Mouse (Mus musculus): ENCODE measurements around the gene C330021F23Rik.

Gene C330021F23Rik

GRCm38 (mm10) chr8:3587391-3588257 is 19.8 kb downstream of the C330021F23Rik start:
- DNase-seq (ENCODE audit: low spot score in 2 of 2) = peak; percentile 84 to 85

GRCm38 (mm10) chr8:3588258-3588633 is 20.5 kb downstream of the C330021F23Rik start:
- peak; percentile 33 to 45 for DNase-seq (ENCODE audit: low spot score in 2 of 2)

DNA sequence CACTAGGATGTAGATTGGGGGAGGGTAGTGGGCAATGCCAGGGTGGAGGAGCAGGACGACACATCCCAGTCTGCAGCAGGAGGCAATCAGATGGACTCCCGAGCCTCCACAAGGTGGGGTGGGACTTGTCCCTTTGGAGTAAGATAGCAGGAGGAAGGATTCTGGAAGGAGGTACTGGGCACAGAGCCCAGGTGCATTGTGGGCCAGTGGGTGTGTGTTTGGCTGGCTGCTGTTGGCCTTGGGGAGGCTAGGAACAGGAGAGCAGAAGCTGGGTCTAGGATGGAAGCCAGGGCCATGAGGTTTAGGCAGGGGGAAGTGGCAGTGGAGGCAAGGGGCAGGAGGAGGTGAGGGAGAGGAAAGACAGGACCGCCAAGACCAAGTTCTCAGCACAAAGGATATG is 25.7 kb downstream of the C330021F23Rik start:
- no peak for DNase-seq (ENCODE audit: low spot score in 2 of 2)

DNA sequence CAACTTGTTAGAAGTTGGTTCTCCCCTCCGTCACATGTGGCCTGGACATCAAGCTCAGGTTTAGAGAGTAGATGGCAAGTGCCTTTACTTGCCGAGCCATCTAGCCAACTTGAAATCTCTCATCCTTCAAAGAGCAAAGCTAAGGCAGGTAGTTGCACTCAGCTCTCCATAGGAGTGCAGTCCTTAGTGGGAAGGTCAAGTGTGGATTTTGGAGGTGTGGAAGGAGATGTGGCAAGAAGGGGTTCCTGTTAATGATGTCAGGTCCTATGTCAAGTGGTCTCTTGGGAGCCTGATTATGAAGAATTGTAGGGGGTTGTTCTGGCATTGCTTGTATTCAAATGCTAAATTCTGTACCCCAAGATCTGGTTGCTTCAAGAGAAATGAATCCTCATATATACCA is 26.7 kb downstream of the C330021F23Rik start:
- no peak for DNase-seq (ENCODE audit: low spot score in 2 of 2)

DNA sequence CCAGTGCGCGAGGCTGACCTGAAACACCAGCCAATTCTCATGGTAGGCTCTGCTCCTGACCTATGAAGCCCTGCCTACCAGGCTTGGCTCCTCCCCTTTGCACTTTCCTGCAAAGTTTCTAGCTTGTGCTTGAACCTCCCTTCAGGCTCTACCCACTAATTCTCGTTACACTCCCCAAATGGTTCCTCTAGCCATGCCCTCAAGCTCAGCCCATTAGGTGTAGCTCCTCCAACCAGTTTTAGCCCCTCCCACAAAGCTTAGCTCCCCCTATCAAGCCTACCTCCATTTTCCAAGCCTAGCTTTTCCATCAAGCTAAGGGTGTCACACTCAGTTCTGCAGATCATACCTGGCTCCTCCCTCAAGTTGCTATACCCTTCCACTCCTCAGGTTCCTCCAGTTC is 30.3 kb downstream of the C330021F23Rik start:
- no peak for DNase-seq (ENCODE audit: low spot score in 2 of 2)

GRCm38 (mm10) chr8:3599219-3599618 is 31.4 kb downstream of the C330021F23Rik start:
- DNase-seq (ENCODE audit: low spot score in 2 of 2) = no peak

DNA sequence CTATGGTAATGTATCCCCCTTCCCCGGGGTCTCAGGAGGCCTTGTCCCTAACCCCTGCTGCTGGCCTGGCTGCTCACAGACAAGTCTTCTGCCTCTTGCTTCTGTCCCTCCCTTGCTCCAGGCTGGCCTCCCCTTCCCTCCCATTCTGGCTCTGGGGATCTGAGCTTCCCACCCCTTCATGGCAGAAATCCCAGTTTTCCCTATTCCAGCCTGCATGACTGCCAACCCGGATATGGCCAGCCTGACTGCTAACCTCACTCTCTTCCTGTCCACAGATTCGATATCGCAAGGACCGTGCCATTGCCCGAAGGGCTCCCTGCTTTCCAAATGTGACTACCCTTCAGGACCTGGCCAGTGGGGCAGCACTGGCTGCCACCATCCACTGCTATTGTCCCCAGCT is 32.6 kb downstream of the C330021F23Rik start:
- no peak for DNase-seq (ENCODE audit: low spot score in 2 of 2)

DNA sequence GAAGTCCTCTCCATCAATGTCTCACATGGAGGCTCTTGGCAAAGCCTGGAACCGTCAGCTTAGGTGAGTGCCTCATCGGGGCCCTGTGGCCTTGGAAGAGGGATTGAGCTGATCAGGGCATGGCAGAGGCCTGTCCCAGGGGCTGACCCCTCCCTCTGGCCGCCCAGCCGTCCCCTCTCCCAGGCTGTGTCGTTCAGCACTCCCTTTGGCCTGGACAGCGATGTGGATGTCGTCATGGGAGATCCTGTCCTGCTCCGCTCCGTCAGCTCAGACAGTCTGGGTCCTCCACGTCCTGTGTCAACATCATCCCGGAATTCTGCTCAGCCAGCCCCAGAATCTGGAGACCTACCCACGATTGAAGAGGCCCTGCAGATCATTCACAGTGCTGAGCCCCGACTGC is 35.6 kb downstream of the C330021F23Rik start:
- no peak for DNase-seq (ENCODE audit: low spot score in 2 of 2)

DNA sequence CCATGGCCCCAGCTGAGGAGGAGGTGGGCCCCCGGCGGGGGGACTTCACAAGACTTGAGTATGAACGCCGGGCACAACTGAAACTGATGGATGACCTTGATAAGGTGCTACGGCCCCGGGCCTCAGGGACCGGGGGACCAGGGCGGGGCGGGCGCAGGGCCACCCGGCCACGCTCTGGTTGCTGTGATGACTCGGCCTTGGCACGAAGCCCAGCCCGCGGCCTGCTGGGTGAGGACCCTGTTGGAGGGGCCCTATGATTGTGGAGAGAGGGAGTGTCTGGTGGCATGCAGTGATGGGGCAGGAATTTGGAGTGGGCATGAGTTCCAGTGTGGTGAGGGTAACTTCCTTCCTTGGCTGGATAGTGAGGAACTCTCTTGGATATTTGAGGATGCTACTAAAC is 38.8 kb downstream of the C330021F23Rik start:
- no peak for DNase-seq (ENCODE audit: low spot score in 2 of 2)

GRCm38 (mm10) chr8:3607822-3608221 is 40.0 kb downstream of the C330021F23Rik start:
- no peak for DNase-seq (ENCODE audit: low spot score in 2 of 2)

DNA sequence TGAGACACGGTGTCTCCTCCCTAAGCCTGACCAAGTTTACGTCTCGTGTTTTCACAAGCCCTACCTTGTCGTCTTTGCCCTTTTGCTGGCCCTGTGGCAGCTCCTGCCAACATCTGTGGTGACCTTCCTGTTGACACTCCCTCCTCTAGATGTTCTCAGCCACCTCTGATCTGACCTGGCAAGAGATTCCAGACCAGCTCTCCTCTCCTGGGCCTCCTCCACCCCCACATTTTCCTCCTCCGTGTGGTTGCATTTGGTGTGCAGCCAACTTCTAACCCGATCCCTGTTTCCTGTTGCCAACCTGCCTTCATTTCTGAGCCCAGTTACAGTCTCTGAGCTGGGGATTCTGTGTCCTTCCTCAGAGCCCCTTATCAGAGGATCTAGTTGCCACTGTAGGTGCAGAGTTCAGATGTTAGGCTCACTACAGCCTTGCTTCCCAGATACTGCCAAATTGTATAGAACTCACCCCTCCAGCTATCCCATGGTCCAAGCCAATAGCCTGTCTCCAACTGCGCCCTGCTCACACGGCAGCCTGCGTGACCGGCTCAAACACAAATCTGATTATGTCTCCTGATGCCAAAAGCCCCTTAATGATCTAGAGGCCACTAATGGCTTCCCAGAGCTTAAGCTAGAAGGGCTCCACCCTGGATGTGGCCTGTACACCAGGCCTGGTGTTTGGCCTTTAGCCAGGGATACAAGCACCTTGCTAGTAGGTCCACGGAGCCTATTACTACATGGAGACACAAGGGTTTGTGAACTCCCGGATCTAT is 41.4 kb downstream of the C330021F23Rik start:
- DNase-seq (ENCODE audit: low spot score in 2 of 2) = no peak

DNA sequence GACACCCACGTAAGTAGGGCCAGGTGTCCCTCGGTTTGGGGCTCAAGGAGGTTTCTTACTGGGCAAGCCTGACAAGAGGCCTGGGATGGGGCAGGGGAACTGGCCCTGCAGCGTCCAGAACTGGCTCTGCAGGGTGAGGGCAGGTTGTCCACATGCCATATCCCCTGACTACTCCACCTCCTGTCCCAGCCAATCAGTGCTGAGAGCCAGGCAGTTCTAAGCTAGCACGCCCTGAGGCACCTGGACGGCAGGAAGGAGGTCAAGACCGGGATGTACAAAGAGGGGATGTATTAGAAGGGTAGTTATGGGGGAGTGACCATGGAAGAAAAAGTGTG is 42.0 kb downstream of the C330021F23Rik start:
- DNase-seq (ENCODE audit: low spot score in 2 of 2) = no peak

GRCm38 (mm10) chr8:3621199-3621970 is 53.6 kb downstream of the C330021F23Rik start, which contains the start of the genes Xab2 and Pet100:
Gene Xab2, minus strand, starts transcription at chr8:3621316.
Gene Pet100, plus strand, starts transcription at chr8:3621548.
- peak; percentile 100 for DNase-seq (ENCODE audit: low spot score in 2 of 2)

DNA sequence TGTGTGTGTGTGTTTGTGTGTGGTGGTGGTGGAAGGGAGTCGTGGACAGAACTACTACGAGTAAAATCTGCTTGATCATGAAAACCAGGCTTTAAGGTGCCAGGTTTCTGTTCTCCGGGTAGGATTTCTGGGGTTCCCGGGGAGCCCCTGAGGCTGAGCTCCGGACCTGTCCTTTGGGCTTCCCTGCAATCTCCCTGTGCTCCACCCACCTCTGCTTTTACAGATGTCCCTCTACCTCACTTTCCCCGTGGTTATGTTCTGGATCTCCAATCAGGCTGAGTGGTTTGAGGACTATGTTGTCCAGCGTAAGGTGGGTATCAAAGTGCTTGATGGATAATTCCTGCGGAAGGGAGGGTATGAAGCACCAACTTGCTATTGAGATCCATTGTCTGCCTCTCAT is 54.3 kb downstream of the C330021F23Rik start:
- DNase-seq (ENCODE audit: low spot score in 2 of 2) = no peak

GRCm38 (mm10) chr8:3625445-3625844 is 57.7 kb downstream of the C330021F23Rik start, which contains the start of gene Pcp2:
Gene Pcp2, minus strand, starts transcription at chr8:3625545.
- no peak for DNase-seq (ENCODE audit: low spot score in 2 of 2)

DNA sequence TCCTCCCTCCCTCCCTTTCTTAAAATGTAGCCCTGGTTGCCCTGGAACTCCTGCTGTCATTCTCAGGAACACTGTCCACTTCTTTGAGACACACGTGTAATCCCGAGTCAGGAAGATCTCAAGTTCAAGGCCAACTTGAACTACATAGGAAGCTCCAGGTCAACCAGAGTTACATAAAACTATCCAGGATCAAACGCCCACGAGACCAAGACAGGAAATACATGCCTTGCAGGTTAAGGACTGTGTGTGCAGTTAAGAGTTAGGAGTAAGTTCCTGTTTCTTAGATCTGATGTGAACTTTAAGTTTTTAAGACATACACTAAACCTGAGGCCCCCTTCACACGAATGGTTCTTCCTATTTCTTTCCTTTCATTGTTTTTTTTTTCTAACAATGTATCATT is 59.2 kb downstream of the C330021F23Rik start:
- DNase-seq (ENCODE audit: low spot score in 2 of 2) = no peak

DNA sequence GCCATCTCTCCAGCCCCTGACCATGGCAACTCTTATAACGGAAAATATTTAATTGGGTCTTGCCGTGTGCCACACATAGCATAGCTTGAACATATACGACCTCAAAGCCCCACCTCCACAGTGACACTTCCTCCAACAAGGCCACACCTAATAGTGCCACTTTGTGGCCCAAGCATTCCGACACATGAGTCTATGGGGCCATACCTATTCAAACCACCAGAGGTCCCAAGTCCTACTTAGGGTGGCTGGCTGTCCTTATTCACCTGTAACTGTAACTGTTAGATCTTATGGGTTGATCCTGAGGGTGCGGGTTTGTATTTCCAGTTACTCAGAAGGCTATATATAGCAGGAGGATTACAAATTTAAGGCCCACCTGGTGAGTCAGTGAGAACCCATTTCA is 60.2 kb downstream of the C330021F23Rik start:
- DNase-seq (ENCODE audit: low spot score in 2 of 2) = no peak

- DNase-seq (ENCODE audit: low spot score in 2 of 2) = peak; percentile 82 to 84
Measured at GRCm38 (mm10) chr8:3630647-3631477, 63.1 kb downstream of the C330021F23Rik start, which contains the start of gene Stxbp2. Gene Stxbp2, plus strand, starts transcription at chr8:3630955.

DNA sequence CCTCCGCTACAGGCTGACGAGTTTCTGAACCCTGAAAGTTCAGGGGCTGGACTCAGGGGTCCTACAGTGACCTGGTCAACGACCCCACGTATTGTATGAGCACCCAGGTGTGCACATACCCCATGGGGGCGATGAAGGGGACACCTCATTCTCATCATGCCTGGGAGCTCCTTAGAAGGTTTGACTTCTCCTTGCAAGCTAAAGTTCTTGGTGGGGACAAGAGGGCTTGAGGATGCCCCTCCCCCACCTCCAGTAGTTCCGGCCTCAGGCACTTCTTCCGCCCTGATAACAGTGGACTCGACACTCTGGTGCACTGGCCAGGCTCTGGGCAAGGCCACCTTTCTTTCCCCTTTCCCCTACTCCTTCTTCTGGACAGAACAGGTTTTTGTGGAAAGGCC is 63.7 kb downstream of the C330021F23Rik start:
- DNase-seq (ENCODE audit: low spot score in 2 of 2) = no peak

All from right cerebral cortex, postnatal 10 days (tissue).